Mouse (Mus musculus): ENCODE measurements around the gene Rims1.

- TF ChIP-seq POLR2A (IDR thresholded peaks at IDR 0.05; ENCODE audit: insufficient read depth, low read depth, low read length): no peak
- TF ChIP-seq EP300 (IDR thresholded peaks at IDR 0.05; ENCODE audit: insufficient read depth, low read depth, low read length): no peak
Observed at GRCm38 (mm10) chr1:22631991-22632390, 173.8 kb downstream of the Rims1 start.
